Mouse (Mus musculus) MN1 (cell line): ENCODE measurements around the gene Popdc2.
A peak's percentile ranks its signal among the peaks of the same experiment; 100 is the strongest.

Experiments used
- DNase-seq: peaks from one replicate; pipeline ENCODE4 v3.0.0-alpha.2; 2016; ENCODE audit warnings: low spot score

Gene Popdc2

GRCm38 (mm10) chr16:38376163-38376840, 14.3 kb downstream of the Popdc2 start:
- DNase-seq, result peak; percentile 24

- no peak for DNase-seq
These were observed 14.8 kb downstream of the Popdc2 start for GRCm38 (mm10) chr16:38376841-38377249.

- DNase-seq, result no peak
These were observed 15.5 kb downstream of the Popdc2 start for GRCm38 (mm10) chr16:38377546-38377945.

GRCm38 (mm10) chr16:38378591-38378990, 16.6 kb downstream of the Popdc2 start:
- no peak for DNase-seq

- no peak for DNase-seq
These were observed 17.1 kb downstream of the Popdc2 start for GRCm38 (mm10) chr16:38379088-38379487.

- no peak for DNase-seq
These were observed 17.5 kb downstream of the Popdc2 start for GRCm38 (mm10) chr16:38379493-38379892.

GRCm38 (mm10) chr16:38379926-38380325, 17.9 kb downstream of the Popdc2 start:
- no peak for DNase-seq

- no peak for DNase-seq
These were observed 21.7 kb downstream of the Popdc2 start for GRCm38 (mm10) chr16:38383683-38384082.

GRCm38 (mm10) chr16:38385184-38385634, 23.2 kb downstream of the Popdc2 start:
- no peak for DNase-seq

GRCm38 (mm10) chr16:38385700-38386099, 23.7 kb downstream of the Popdc2 start:
- DNase-seq, result no peak

- DNase-seq, result no peak
These were observed 25.4 kb downstream of the Popdc2 start for GRCm38 (mm10) chr16:38387389-38387788.

GRCm38 (mm10) chr16:38388757-38389156, 26.7 kb downstream of the Popdc2 start:
- DNase-seq, result no peak

- no peak for DNase-seq
These were observed 27.4 kb downstream of the Popdc2 start for GRCm38 (mm10) chr16:38389284-38389893.

- DNase-seq, result no peak
These were observed 28.3 kb downstream of the Popdc2 start for GRCm38 (mm10) chr16:38390322-38390721.

GRCm38 (mm10) chr16:38392126-38392894, 30.3 kb downstream of the Popdc2 start:
- DNase-seq, result no peak

- DNase-seq, result peak; percentile 47
These were observed 32.2 kb downstream of the Popdc2 start for GRCm38 (mm10) chr16:38394191-38394618.

- no peak for DNase-seq
These were observed 33.2 kb downstream of the Popdc2 start for GRCm38 (mm10) chr16:38395060-38395730.

GRCm38 (mm10) chr16:38396155-38396554, 34.1 kb downstream of the Popdc2 start:
- peak; percentile 57 for DNase-seq

GRCm38 (mm10) chr16:38398266-38398665, 36.3 kb downstream of the Popdc2 start:
- no peak for DNase-seq

- peak; percentile 30 for DNase-seq
These were observed 37.1 kb downstream of the Popdc2 start for GRCm38 (mm10) chr16:38399076-38399475.

- DNase-seq, result peak; percentile 60
These were observed 37.7 kb downstream of the Popdc2 start for GRCm38 (mm10) chr16:38399531-38400231.
